Mouse (Mus musculus): ENCODE measurements around the gene Epha5. TPM values are rescaled to one million over a fixed set of nuclear protein-coding genes. Genes with fewer than 3 reads are reported as not detected.

Epha5 gene
- polyA plus RNA-seq, 1 experiment from 2014 or later = 0.12 TPM

- whole genome bisulfite sequencing = 40% methylated on average over 2 of the region's 2 CpGs
These were observed 264.1 kb downstream of the Epha5 start for GRCm38 (mm10) chr5:84153095-84153494.

GRCm38 (mm10) chr5:84142138-84142537, 275.0 kb downstream of the Epha5 start:
- no peak for TF ChIP-seq CTCF (IDR thresholded peaks at IDR 0.05; ENCODE audit: low read depth)
- WGBS = 55% methylated on average over 4 of the region's 4 CpGs
- no peaks in the 10 kb centered on the region for H3K27me3 ChIP-seq (ENCODE audit: insufficient read depth, low read length)
- no peak overlapping the region for H3K27ac ChIP-seq
- DNase-seq (ENCODE audit: low spot score) (no peak), ATAC-seq (replicated peaks; ENCODE audit: low FRiP score, low read depth) (no peak)
- H3K9ac ChIP-seq (ENCODE audit: low read depth, low read length) = no peak overlapping the region
- no peak overlapping the region for H3K4me3 ChIP-seq (replicated peaks; ENCODE audit: low read depth, low read length)
- H3K4me2 ChIP-seq (ENCODE audit: low read length) = no peak overlapping the region
- H3K4me1 ChIP-seq (replicated peaks; ENCODE audit: insufficient read depth, low read length) = no peaks in the 10 kb centered on the region
- H3K9me3 ChIP-seq (replicated peaks; ENCODE audit: low read length) = no peaks in the 10 kb centered on the region
- no peaks in the 10 kb centered on the region for H3K36me3 ChIP-seq (ENCODE audit: insufficient read depth, low read length)

More at GRCm38 (mm10) chr5:84153095-84153494, 264.1 kb downstream of the Epha5 start:
- H3K9ac ChIP-seq (ENCODE audit: low read depth, low read length) = no peak overlapping the region
- H3K27ac ChIP-seq = no peak overlapping the region
- H3K36me3 ChIP-seq (ENCODE audit: insufficient read depth, low read length) = no peaks in the 10 kb centered on the region
- H3K4me1 ChIP-seq (replicated peaks; ENCODE audit: insufficient read depth, low read length) = no peaks in the 10 kb centered on the region
- no peak overlapping the region for H3K4me2 ChIP-seq (ENCODE audit: low read length)
- ATAC-seq (replicated peaks; ENCODE audit: low FRiP score, low read depth) = no peak
- H3K27me3 ChIP-seq (ENCODE audit: insufficient read depth, low read length) = no peaks in the 10 kb centered on the region
- no peak for TF ChIP-seq CTCF (IDR thresholded peaks at IDR 0.05; ENCODE audit: low read depth)
- no peak overlapping the region for H3K4me3 ChIP-seq (replicated peaks; ENCODE audit: low read depth, low read length)
- DNase-seq (ENCODE audit: low spot score) = no peak
- no peaks in the 10 kb centered on the region for H3K9me3 ChIP-seq (replicated peaks; ENCODE audit: low read length)

- H3K27ac ChIP-seq = no peak overlapping the region
- WGBS = 85% methylated on average over 11 of the region's 11 CpGs
- ATAC-seq (replicated peaks; ENCODE audit: low FRiP score, low read depth) (no peak), DNase-seq (ENCODE audit: low spot score) (no peak)
- no peak overlapping the region for H3K4me2 ChIP-seq (ENCODE audit: low read length)
- no peaks in the 10 kb centered on the region for H3K4me1 ChIP-seq (replicated peaks; ENCODE audit: insufficient read depth, low read length)
- H3K27me3 ChIP-seq (ENCODE audit: insufficient read depth, low read length) = no peaks in the 10 kb centered on the region
- no peaks in the 10 kb centered on the region for H3K9me3 ChIP-seq (replicated peaks; ENCODE audit: low read length)
- H3K9ac ChIP-seq (ENCODE audit: low read depth, low read length) = no peak overlapping the region
- H3K36me3 ChIP-seq (ENCODE audit: insufficient read depth, low read length) = no peaks in the 10 kb centered on the region
- TF ChIP-seq CTCF (IDR thresholded peaks at IDR 0.05; ENCODE audit: low read depth) = no peak
- H3K4me3 ChIP-seq (replicated peaks; ENCODE audit: low read depth, low read length) = no peak overlapping the region
These were observed 321.2 kb downstream of the Epha5 start for GRCm38 (mm10) chr5:84095947-84096346.

GRCm38 (mm10) chr5:84081321-84081720, 335.9 kb downstream of the Epha5 start:
- WGBS = 61% methylated on average over 6 of the region's 6 CpGs
- Histone ChIP-seq H3K4me3 (replicated peaks; ENCODE audit: low read depth, low read length) (no peak overlapping the region), H3K9ac (ENCODE audit: low read depth, low read length) (no peak overlapping the region), H3K9me3 (replicated peaks; ENCODE audit: low read length) (no peaks in the 10 kb centered on the region), H3K36me3 (ENCODE audit: insufficient read depth, low read length) (no peaks in the 10 kb centered on the region), H3K4me2 (ENCODE audit: low read length) (no peak overlapping the region), H3K4me1 (replicated peaks; ENCODE audit: insufficient read depth, low read length) (no peaks in the 10 kb centered on the region), H3K27me3 (ENCODE audit: insufficient read depth, low read length) (no peaks in the 10 kb centered on the region), H3K27ac (no peak overlapping the region)
- DNase-seq (ENCODE audit: low spot score) = no peak
- TF ChIP-seq CTCF (IDR thresholded peaks at IDR 0.05; ENCODE audit: low read depth) = no peak
- ATAC-seq (replicated peaks; ENCODE audit: low FRiP score, low read depth) = no peak

GRCm38 (mm10) chr5:84070976-84071375, 346.2 kb downstream of the Epha5 start:
- H3K36me3 ChIP-seq (ENCODE audit: insufficient read depth, low read length) = no peaks in the 10 kb centered on the region
- H3K4me2 ChIP-seq (ENCODE audit: low read length) = no peak overlapping the region
- TF ChIP-seq CTCF (IDR thresholded peaks at IDR 0.05; ENCODE audit: low read depth) = no peak
- 86% methylated on average over 7 of the region's 7 CpGs for WGBS
- H3K9me3 ChIP-seq (replicated peaks; ENCODE audit: low read length) = no peaks in the 10 kb centered on the region
- H3K4me1 ChIP-seq (replicated peaks; ENCODE audit: insufficient read depth, low read length) = no peaks in the 10 kb centered on the region
- H3K4me3 ChIP-seq (replicated peaks; ENCODE audit: low read depth, low read length) = no peak overlapping the region
- no peak for ATAC-seq (replicated peaks; ENCODE audit: low FRiP score, low read depth)
- H3K27ac ChIP-seq = no peak overlapping the region
- DNase-seq (ENCODE audit: low spot score) = no peak
- H3K9ac ChIP-seq (ENCODE audit: low read depth, low read length) = no peak overlapping the region
- no peaks in the 10 kb centered on the region for H3K27me3 ChIP-seq (ENCODE audit: insufficient read depth, low read length)

- no peak for ATAC-seq (replicated peaks; ENCODE audit: low FRiP score, low read depth)
- H3K4me2 ChIP-seq (ENCODE audit: low read length) = no peak overlapping the region
- no peaks in the 10 kb centered on the region for H3K9me3 ChIP-seq (replicated peaks; ENCODE audit: low read length)
- no peak overlapping the region for H3K4me3 ChIP-seq (replicated peaks; ENCODE audit: low read depth, low read length)
- no peak overlapping the region for H3K9ac ChIP-seq (ENCODE audit: low read depth, low read length)
- 84% methylated on average over 2 of the region's 2 CpGs for WGBS
- no peak for DNase-seq (ENCODE audit: low spot score)
- H3K36me3 ChIP-seq (ENCODE audit: insufficient read depth, low read length) = no peaks in the 10 kb centered on the region
- TF ChIP-seq CTCF (IDR thresholded peaks at IDR 0.05; ENCODE audit: low read depth) = no peak
- no peak overlapping the region for H3K27ac ChIP-seq
- no peaks in the 10 kb centered on the region for H3K27me3 ChIP-seq (ENCODE audit: insufficient read depth, low read length)
- no peaks in the 10 kb centered on the region for H3K4me1 ChIP-seq (replicated peaks; ENCODE audit: insufficient read depth, low read length)
These were observed 363.3 kb downstream of the Epha5 start for GRCm38 (mm10) chr5:84053880-84054279.

- Histone ChIP-seq H3K36me3 (ENCODE audit: insufficient read depth, low read length) (no peaks in the 10 kb centered on the region), H3K9ac (ENCODE audit: low read depth, low read length) (no peak overlapping the region), H3K9me3 (replicated peaks; ENCODE audit: low read length) (no peaks in the 10 kb centered on the region), H3K4me2 (ENCODE audit: low read length) (no peak overlapping the region), H3K4me1 (replicated peaks; ENCODE audit: insufficient read depth, low read length) (no peaks in the 10 kb centered on the region), H3K27me3 (ENCODE audit: insufficient read depth, low read length) (no peaks in the 10 kb centered on the region), H3K27ac (no peak overlapping the region), H3K4me3 (replicated peaks; ENCODE audit: low read depth, low read length) (no peak overlapping the region)
- DNase-seq (ENCODE audit: low spot score) (no peak), ATAC-seq (replicated peaks; ENCODE audit: low FRiP score, low read depth) (no peak)
- 88% methylated on average over 1 of the region's 1 CpGs for WGBS
- TF ChIP-seq CTCF (IDR thresholded peaks at IDR 0.05; ENCODE audit: low read depth) = no peak
These were observed 379.8 kb downstream of the Epha5 start for GRCm38 (mm10) chr5:84037250-84037963.
